Mouse (Mus musculus) ovary, postnatal 10 days (tissue): ENCODE results near the gene Gm21679.
"Not testable (repeated sequence)": the region's sequence is repeated elsewhere in the genome, so short reads cannot be mapped to it uniquely, and the experiment has no call there.

Experiments used
- DNase-seq: peaks from one replicate; pipeline ENCODE4 v3.0.0; 2022; ENCODE audit warnings: low spot score

Gm21679 gene

DNA sequence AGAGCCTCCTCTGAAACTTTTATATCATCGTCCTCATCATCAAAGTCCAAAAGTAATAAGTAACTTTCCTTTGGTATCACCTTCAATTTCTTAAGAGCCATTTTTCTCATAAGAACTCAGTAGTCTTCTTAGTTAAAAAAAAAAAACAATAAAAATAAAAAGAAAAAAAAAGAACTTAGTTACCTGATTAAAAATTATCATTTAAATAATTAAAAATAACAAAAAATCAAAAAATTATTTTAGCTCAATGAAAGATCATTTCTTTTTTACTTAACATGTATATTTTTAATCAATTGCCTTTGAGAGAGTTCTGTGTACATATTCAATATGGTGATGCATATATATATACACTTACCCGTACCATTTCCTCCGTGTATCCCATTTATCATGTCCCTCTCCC is at the start of gene Gm21679:
Gene Gm21679, minus strand, starts transcription at position 101 of the 400 bp plus-strand sequence.
- not testable (repeated sequence) for DNase-seq
